Mouse (Mus musculus): ENCODE data around the gene Ano5. TPM values are rescaled to one million over a fixed set of nuclear protein-coding genes. Genes with fewer than 3 reads are reported as not detected.

The Ano5 gene
- polyA plus RNA-seq (2015; fragmentation: Nextera tagmentation; extraction: Ambion mirVana): 0.85 and 0.90 TPM in 2 replicates

GRCm38 (mm10) chr7:51510671-51511651 lies at the start of gene Ano5:
TSS of gene Ano5 (plus strand) at chr7:51511029.
- no peak within 1 kb of the TSS for H3K27ac ChIP-seq

GRCm38 (mm10) chr7:51499396-51499795 lies 11.4 kb upstream of the Ano5 start:
- no peak overlapping the region for H3K27ac ChIP-seq
- WGBS: 44% methylated on average over 2 of the region's 2 CpGs
- H3K4me2 ChIP-seq: no peak overlapping the region
- no peaks in the 10 kb centered on the region for H3K36me3 ChIP-seq
- no peak overlapping the region for H3K4me3 ChIP-seq
- no peaks in the 10 kb centered on the region for H3K27me3 ChIP-seq
- ATAC-seq (ENCODE audit: low FRiP score): no peak
- H3K9ac ChIP-seq: no peak overlapping the region
- H3K4me1 ChIP-seq (replicated peaks): no peaks in the 10 kb centered on the region
- no peaks in the 10 kb centered on the region for H3K9me3 ChIP-seq

More at GRCm38 (mm10) chr7:51510671-51511651, at the start of gene Ano5:
- H3K4me2 ChIP-seq: peak within 1 kb of the TSS; percentile 87
- H3K36me3 ChIP-seq: no peaks in the 10 kb centered on the region
- peaks cover 14% of the 10 kb centered on the region for H3K4me1 ChIP-seq (replicated peaks)
- ATAC-seq (ENCODE audit: low FRiP score): peak; percentile 81
- H3K27me3 ChIP-seq: no peaks in the 10 kb centered on the region; the same call in 1 of the 2 replicates
- WGBS: 3% methylated on average over 45 of the region's 45 CpGs
- peak within 1 kb of the TSS; percentile 79 for H3K9ac ChIP-seq
- H3K4me3 ChIP-seq: peak within 1 kb of the TSS; percentile 54
- H3K9me3 ChIP-seq: no peaks in the 10 kb centered on the region

- Histone ChIP-seq H3K9me3 (no peaks in the 10 kb centered on the region), H3K9ac (no peak overlapping the region), H3K4me1 (replicated peaks) (no peaks in the 10 kb centered on the region), H3K27ac (no peak overlapping the region), H3K4me2 (no peak overlapping the region), H3K4me3 (no peak overlapping the region), H3K36me3 (no peaks in the 10 kb centered on the region), H3K27me3 (no peaks in the 10 kb centered on the region)
- no peak for ATAC-seq (ENCODE audit: low FRiP score)
- WGBS: 69% methylated on average over 2 of the region's 2 CpGs
These were observed 6.9 kb upstream of the Ano5 start for GRCm38 (mm10) chr7:51503940-51504339.

GRCm38 (mm10) chr7:51510147-51510546 lies 682 bp upstream of the Ano5 start:
- Histone ChIP-seq H3K27me3 (no peaks in the 10 kb centered on the region; the same call in 1 of the 2 replicates), H3K4me3 (no peak overlapping the region), H3K9me3 (no peaks in the 10 kb centered on the region), H3K27ac (no peak overlapping the region), H3K36me3 (no peaks in the 10 kb centered on the region), H3K4me1 (replicated peaks) (peaks cover 14% of the 10 kb centered on the region), H3K9ac (no peak overlapping the region), H3K4me2 (peak overlapping the region; percentile 87; the same call in 1 of the 2 replicates)
- peak; percentile 6; the same call in 1 of the 2 replicates for ATAC-seq (ENCODE audit: low FRiP score)
- WGBS: 76% methylated on average over 7 of the region's 7 CpGs

GRCm38 (mm10) chr7:51539344-51539743 lies 28.5 kb downstream of the Ano5 start:
- H3K27me3 ChIP-seq: no peaks in the 10 kb centered on the region
- no peak for ATAC-seq (ENCODE audit: low FRiP score)
- H3K36me3 ChIP-seq: no peaks in the 10 kb centered on the region
- H3K4me3 ChIP-seq: no peak overlapping the region
- no peak overlapping the region for H3K9ac ChIP-seq
- H3K4me2 ChIP-seq: no peak overlapping the region
- no peaks in the 10 kb centered on the region for H3K4me1 ChIP-seq (replicated peaks)
- no peak overlapping the region for H3K27ac ChIP-seq
- no peaks in the 10 kb centered on the region for H3K9me3 ChIP-seq

- H3K9ac ChIP-seq: no peak overlapping the region
- no peak overlapping the region for H3K27ac ChIP-seq
- no peak for ATAC-seq (ENCODE audit: low FRiP score)
- no peaks in the 10 kb centered on the region for H3K4me1 ChIP-seq (replicated peaks)
- no peak overlapping the region for H3K4me2 ChIP-seq
- WGBS: 68% methylated on average over 6 of the region's 6 CpGs
- no peaks in the 10 kb centered on the region for H3K36me3 ChIP-seq
- H3K4me3 ChIP-seq: no peak overlapping the region
- H3K27me3 ChIP-seq: no peaks in the 10 kb centered on the region
- H3K9me3 ChIP-seq: no peaks in the 10 kb centered on the region
These were observed 29.9 kb downstream of the Ano5 start for GRCm38 (mm10) chr7:51540736-51541135.

GRCm38 (mm10) chr7:51600021-51600420 lies 89.2 kb downstream of the Ano5 start:
- H3K36me3 ChIP-seq: no peaks in the 10 kb centered on the region
- no peaks in the 10 kb centered on the region for H3K4me1 ChIP-seq (replicated peaks)
- H3K9me3 ChIP-seq: no peaks in the 10 kb centered on the region
- H3K9ac ChIP-seq: no peak overlapping the region
- H3K4me2 ChIP-seq: no peak overlapping the region
- WGBS: 87% methylated on average over 4 of the region's 4 CpGs
- no peaks in the 10 kb centered on the region for H3K27me3 ChIP-seq
- no peak for ATAC-seq (ENCODE audit: low FRiP score)
- H3K27ac ChIP-seq: no peak overlapping the region
- H3K4me3 ChIP-seq: no peak overlapping the region

GRCm38 (mm10) chr7:51603741-51604140 lies 92.9 kb downstream of the Ano5 start:
- no peak for ATAC-seq (ENCODE audit: low FRiP score)
- 94% methylated on average over 12 of the region's 12 CpGs for WGBS
- H3K4me3 ChIP-seq: no peak overlapping the region

GRCm38 (mm10) chr7:51614404-51614803 lies 103.6 kb downstream of the Ano5 start:
- Histone ChIP-seq H3K27me3 (peaks cover 4% of the 10 kb centered on the region; the same call in 1 of the 2 replicates), H3K27ac (no peak overlapping the region), H3K4me1 (replicated peaks) (0 out of 2 replicates have a peak, but pooled peaks cover 7% of the 10 kb centered on the region), H3K9ac (no peak overlapping the region), H3K9me3 (no peaks in the 10 kb centered on the region), H3K4me3 (no peak overlapping the region), H3K4me2 (no peak overlapping the region), H3K36me3 (no peaks in the 10 kb centered on the region)
- 46% methylated on average over 5 of the region's 5 CpGs for WGBS
- no peak for ATAC-seq (ENCODE audit: low FRiP score)

More at GRCm38 (mm10) chr7:51603741-51604140, 92.9 kb downstream of the Ano5 start:
- Histone ChIP-seq H3K27me3 (no peaks in the 10 kb centered on the region), H3K4me1 (replicated peaks) (no peaks in the 10 kb centered on the region), H3K36me3 (no peaks in the 10 kb centered on the region), H3K27ac (no peak overlapping the region), H3K9ac (no peak overlapping the region), H3K4me2 (no peak overlapping the region), H3K9me3 (no peaks in the 10 kb centered on the region)

- no peaks in the 10 kb centered on the region for H3K36me3 ChIP-seq
- H3K27me3 ChIP-seq: peaks cover 32% of the 10 kb centered on the region
- H3K27ac ChIP-seq: peak overlapping the region; percentile 53
- H3K4me2 ChIP-seq: no peak overlapping the region
- ATAC-seq (ENCODE audit: low FRiP score): no peak
- no peaks in the 10 kb centered on the region for H3K9me3 ChIP-seq
- no peak overlapping the region for H3K9ac ChIP-seq
- H3K4me3 ChIP-seq: no peak overlapping the region
- 0 out of 2 replicates have a peak, but pooled peaks cover 7% of the 10 kb centered on the region for H3K4me1 ChIP-seq (replicated peaks)
These were observed 107.1 kb downstream of the Ano5 start for GRCm38 (mm10) chr7:51617941-51618340.

GRCm38 (mm10) chr7:51618412-51618811 lies 107.6 kb downstream of the Ano5 start:
- no peaks in the 10 kb centered on the region for H3K36me3 ChIP-seq
- H3K27me3 ChIP-seq: peaks cover 32% of the 10 kb centered on the region
- 23% methylated on average over 2 of the region's 2 CpGs for WGBS
- no peaks in the 10 kb centered on the region for H3K9me3 ChIP-seq
- no peak overlapping the region for H3K27ac ChIP-seq
- no peak overlapping the region for H3K4me3 ChIP-seq
- no peak for ATAC-seq (ENCODE audit: low FRiP score)
- H3K9ac ChIP-seq: no peak overlapping the region
- H3K4me2 ChIP-seq: 0 out of 2 replicates have a peak overlapping the region, but pooled peaks have one; percentile 17
- H3K4me1 ChIP-seq (replicated peaks): 0 out of 2 replicates have a peak, but pooled peaks cover 7% of the 10 kb centered on the region

- ATAC-seq (ENCODE audit: low FRiP score): no peak
- 38% methylated on average over 1 of the region's 1 CpGs for WGBS
- no peaks in the 10 kb centered on the region for H3K9me3 ChIP-seq
- no peak overlapping the region for H3K4me3 ChIP-seq
- no peaks in the 10 kb centered on the region for H3K36me3 ChIP-seq
- H3K27me3 ChIP-seq: peaks cover 48% of the 10 kb centered on the region
- H3K4me2 ChIP-seq: peak overlapping the region; percentile 34
- 0 out of 2 replicates have a peak, but pooled peaks cover 7% of the 10 kb centered on the region for H3K4me1 ChIP-seq (replicated peaks)
- peak overlapping the region; percentile 52; the same call in 1 of the 2 replicates for H3K27ac ChIP-seq
- H3K9ac ChIP-seq: no peak overlapping the region
These were observed 109.1 kb downstream of the Ano5 start for GRCm38 (mm10) chr7:51619977-51620376.
